Mouse (Mus musculus) forebrain, embryonic 13.5 days (tissue): ENCODE results near the gene Exoc3l2. TPM values are rescaled to one million over a fixed set of nuclear protein-coding genes. Genes with fewer than 3 reads are reported as not detected.

Experiments
- ATAC-seq: fragments of 200-750 bp; cut with Nextera tagmentation; 2 replicates; pipeline ENCODE4 v1.8.0; 2017
- H3K27ac ChIP-seq: fragments of 300-500 bp; sonication (generic); 2 replicates; pipeline ENCODE4 v1.5.1; 2015; ENCODE audit warnings: inconsistent platforms, mild to moderate bottlenecking, moderate library complexity
- H3K27me3 ChIP-seq: fragments of 300-500 bp; sonication (generic); 2 replicates; pipeline ENCODE4 v1.6.1; 2015; ENCODE audit warnings: mild to moderate bottlenecking, inconsistent platforms
- H3K36me3 ChIP-seq: fragments of 300-500 bp; sonication (generic); 2 replicates; pipeline ENCODE4 v1.6.1; 2015; ENCODE audit warnings: mild to moderate bottlenecking, inconsistent platforms; ENCODE audit not compliant: poor library complexity, severe bottlenecking
- H3K4me1 ChIP-seq: fragments of 300-500 bp; sonication (generic); 2 replicates; pipeline ENCODE4 v1.6.1; 2015; ENCODE audit warnings: inconsistent platforms
- H3K4me2 ChIP-seq: fragments of 300-500 bp; sonication (generic); 2 replicates; pipeline ENCODE4 v1.6.1; 2015; ENCODE audit warnings: inconsistent platforms, mild to moderate bottlenecking, moderate library complexity
- H3K4me3 ChIP-seq: fragments of 300-500 bp; sonication (generic); 2 replicates; pipeline ENCODE4 v1.5.1; 2015; ENCODE audit warnings: mild to moderate bottlenecking, inconsistent platforms
- H3K9ac ChIP-seq: fragments of 300-500 bp; sonication (generic); 2 replicates; pipeline ENCODE4 v1.6.1; 2015; ENCODE audit warnings: mild to moderate bottlenecking, inconsistent platforms
- H3K9me3 ChIP-seq: fragments of 300-500 bp; sonication (generic); replicated peaks from 2 replicates; pipeline ENCODE4 v1.6.1; 2016; ENCODE audit warnings: inconsistent platforms
- WGBS: fragments of 180-500 bp; shearing (Covaris S2); methylation state at CpG from one replicate; pipeline ENCODE4 v1.1.7; 2015; 5-methylcytosine and 5-hydroxymethylcytosine counted together
- polyA plus RNA-seq: library from polyadenylated mRNA; unstranded; fragments of >200 nt; fragmentation: Nextera tagmentation; extraction: Ambion mirVana; gene quantifications from 2 replicates; pipeline ENCODE4 v1.2.1, GENCODE M21; 2015

Exoc3l2 gene
- polyA plus RNA-seq, 1 experiment from 2014 or later: 0.13 TPM

- Histone ChIP-seq H3K4me1 (peaks cover 6% of the 10 kb centered on the region; the same call in 1 of the 2 replicates), H3K4me3 (no peak overlapping the region), H3K9ac (no peak overlapping the region), H3K4me2 (no peak overlapping the region), H3K27ac (no peak overlapping the region), H3K27me3 (peaks cover 28% of the 10 kb centered on the region), H3K9me3 (no peaks in the 10 kb centered on the region), H3K36me3 (no peaks in the 10 kb centered on the region)
- WGBS: 80% methylated on average over 20 of the region's 20 CpGs
- ATAC-seq: no peak
These were observed 32.5 kb downstream of the Exoc3l2 start for GRCm38 (mm10) chr7:19495521-19496213.

- Histone ChIP-seq H3K36me3 (no peaks in the 10 kb centered on the region), H3K4me1 (peaks cover 6% of the 10 kb centered on the region; the same call in 1 of the 2 replicates), H3K9me3 (no peaks in the 10 kb centered on the region), H3K4me2 (no peak overlapping the region), H3K27me3 (peaks cover 23% of the 10 kb centered on the region), H3K4me3 (no peak overlapping the region), H3K27ac (no peak overlapping the region), H3K9ac (no peak overlapping the region)
- ATAC-seq: no peak
- 77% methylated on average over 5 of the region's 5 CpGs for WGBS
These were observed 33.1 kb downstream of the Exoc3l2 start for GRCm38 (mm10) chr7:19496214-19496555.

DNA sequence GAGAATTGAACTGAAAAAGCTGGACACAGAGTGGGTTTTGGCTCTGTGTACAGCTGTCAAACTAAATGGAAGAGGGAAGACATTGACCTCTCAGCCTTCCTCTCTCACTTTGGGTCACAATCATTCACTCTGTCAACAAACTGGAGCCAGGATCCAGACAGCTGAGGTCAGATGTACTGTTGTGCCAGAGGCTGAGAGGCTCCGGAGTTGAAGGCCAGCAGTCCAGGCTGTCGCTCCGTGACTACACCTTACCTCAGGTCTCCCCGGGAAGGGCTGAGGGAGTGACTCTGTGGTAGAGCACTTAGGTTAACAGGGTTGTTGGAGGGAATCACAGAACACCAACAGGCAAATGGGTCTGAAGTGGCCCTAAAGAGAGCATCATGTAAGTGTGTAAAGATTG lies 35.2 kb downstream of the Exoc3l2 start:
- no peaks in the 10 kb centered on the region for H3K9me3 ChIP-seq
- H3K9ac ChIP-seq: no peak overlapping the region
- no peak overlapping the region for H3K4me3 ChIP-seq
- no peak for ATAC-seq
- no peaks in the 10 kb centered on the region for H3K4me1 ChIP-seq
- WGBS: 88% methylated on average over 4 of the region's 4 CpGs
- no peak overlapping the region for H3K27ac ChIP-seq
- peaks cover 3% of the 10 kb centered on the region for H3K27me3 ChIP-seq
- no peak overlapping the region for H3K4me2 ChIP-seq
- no peaks in the 10 kb centered on the region for H3K36me3 ChIP-seq

DNA sequence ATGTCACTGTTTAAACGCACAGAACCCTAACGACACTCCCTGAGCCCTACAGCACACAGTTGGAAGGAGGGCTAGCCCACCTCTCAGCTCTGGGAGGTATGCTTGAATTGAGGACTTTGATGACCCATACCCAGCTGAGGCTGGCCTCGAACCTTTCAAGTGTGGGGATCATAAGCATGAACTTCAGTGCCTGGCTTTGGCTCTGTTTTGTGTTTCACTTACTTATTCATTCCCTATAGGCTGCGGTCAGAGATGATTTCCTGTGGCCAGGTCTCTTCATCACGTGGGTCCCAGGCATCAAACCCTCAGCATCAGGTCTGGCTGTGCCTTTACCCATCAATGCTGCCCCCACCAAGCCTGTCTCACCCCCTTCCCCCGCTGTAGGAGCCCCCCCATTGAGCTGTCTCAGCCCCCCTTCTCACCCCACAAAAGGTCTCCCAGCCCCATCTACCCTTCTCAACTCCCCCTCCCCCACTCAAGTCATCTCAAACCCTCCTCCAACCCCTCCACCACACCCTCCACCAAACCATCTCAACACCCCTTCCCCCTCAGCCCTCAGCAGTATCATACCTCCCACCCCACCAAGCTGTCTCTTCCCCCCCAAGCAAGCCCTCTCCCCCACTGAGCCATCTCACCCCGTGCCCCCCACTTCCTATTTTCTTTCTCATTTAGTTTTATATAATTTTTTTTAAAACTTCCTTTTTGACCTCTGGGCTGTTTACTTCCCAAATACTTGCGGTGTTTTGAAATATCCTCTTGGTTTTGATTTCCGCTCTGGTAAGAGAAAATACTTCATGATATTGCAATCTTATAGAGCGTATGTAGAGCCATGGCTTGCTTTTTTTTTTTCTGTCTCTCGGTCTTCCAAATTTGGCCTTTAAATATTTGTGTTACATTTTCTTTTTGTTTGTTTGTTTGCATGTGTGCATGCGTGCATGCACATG lies 37.6 kb downstream of the Exoc3l2 start:
- no peaks in the 10 kb centered on the region for H3K27me3 ChIP-seq
- H3K4me1 ChIP-seq: no peaks in the 10 kb centered on the region
- no peaks in the 10 kb centered on the region for H3K36me3 ChIP-seq
- 74% methylated on average over 12 of the region's 12 CpGs for WGBS
- H3K4me3 ChIP-seq: no peak overlapping the region
- no peak for ATAC-seq
- H3K9me3 ChIP-seq: no peaks in the 10 kb centered on the region
- no peak overlapping the region for H3K27ac ChIP-seq
- no peak overlapping the region for H3K4me2 ChIP-seq
- H3K9ac ChIP-seq: no peak overlapping the region

DNA sequence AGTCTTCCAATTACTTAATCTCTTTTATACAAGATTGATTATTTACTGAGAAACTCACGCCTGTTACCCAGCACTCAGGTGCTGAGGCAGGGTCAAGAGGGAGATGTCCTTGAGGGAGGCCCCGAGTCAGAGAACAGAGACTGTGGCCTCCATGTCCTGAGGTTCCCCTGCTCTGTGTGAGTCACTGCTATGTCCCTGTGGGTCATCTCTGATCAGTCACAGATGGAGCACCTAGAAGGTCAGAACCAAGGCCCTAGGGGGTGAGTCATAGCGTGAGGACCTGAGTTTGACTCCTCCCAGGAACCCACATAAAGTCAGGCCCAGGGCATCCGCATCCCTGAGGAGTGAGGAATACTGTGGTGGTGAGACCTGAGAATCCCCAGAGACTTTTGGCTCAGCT lies 38.5 kb downstream of the Exoc3l2 start:
- H3K4me3 ChIP-seq: no peak overlapping the region
- H3K4me1 ChIP-seq: peaks cover 5% of the 10 kb centered on the region
- no peaks in the 10 kb centered on the region for H3K9me3 ChIP-seq
- no peak overlapping the region for H3K4me2 ChIP-seq
- H3K9ac ChIP-seq: no peak overlapping the region
- H3K27ac ChIP-seq: no peak overlapping the region
- ATAC-seq: no peak
- no peaks in the 10 kb centered on the region for H3K36me3 ChIP-seq
- no peaks in the 10 kb centered on the region for H3K27me3 ChIP-seq
- 76% methylated on average over 4 of the region's 4 CpGs for WGBS

DNA sequence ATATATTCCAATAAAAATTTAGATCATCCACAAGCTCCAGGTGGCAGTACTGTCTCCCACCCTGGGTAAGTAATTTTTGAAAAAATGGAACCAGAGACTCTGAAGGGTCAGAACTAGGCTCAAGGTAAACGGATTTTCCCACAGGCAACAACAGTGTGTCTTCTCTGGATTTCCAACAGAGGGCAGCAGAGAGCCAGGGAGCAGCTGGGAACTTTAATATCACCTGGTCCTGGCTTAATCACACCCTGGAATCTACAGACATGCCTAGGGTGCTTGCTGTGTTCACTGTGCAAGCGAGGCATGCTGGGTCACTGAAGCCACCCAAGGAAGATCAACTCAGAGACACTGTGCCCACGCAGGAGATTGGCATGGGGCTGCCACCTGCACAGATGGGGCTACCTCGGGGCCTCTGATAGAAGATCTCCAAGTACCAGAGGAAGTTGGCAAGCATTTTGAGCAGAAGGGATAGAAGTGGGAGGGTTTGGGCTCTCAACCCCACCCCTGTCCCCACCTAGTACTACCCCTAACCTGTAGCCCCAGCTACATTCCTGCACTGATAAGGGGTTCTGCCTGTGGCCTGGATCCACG lies 40.4 kb downstream of the Exoc3l2 start:
- Histone ChIP-seq H3K9me3 (no peaks in the 10 kb centered on the region), H3K4me3 (no peak overlapping the region), H3K4me1 (peaks cover 16% of the 10 kb centered on the region), H3K27ac (no peak overlapping the region), H3K4me2 (no peak overlapping the region), H3K27me3 (no peaks in the 10 kb centered on the region), H3K9ac (no peak overlapping the region), H3K36me3 (no peaks in the 10 kb centered on the region)
- WGBS: 33% methylated on average over 5 of the region's 5 CpGs
- no peak for ATAC-seq

- H3K4me2 ChIP-seq: peak overlapping the region; percentile 97
- no peaks in the 10 kb centered on the region for H3K27me3 ChIP-seq
- H3K4me1 ChIP-seq: peaks cover 26% of the 10 kb centered on the region
- H3K4me3 ChIP-seq: peak overlapping the region; percentile 81
- no peaks in the 10 kb centered on the region for H3K36me3 ChIP-seq
- no peaks in the 10 kb centered on the region for H3K9me3 ChIP-seq
- ATAC-seq: no peak
- H3K9ac ChIP-seq: peak overlapping the region; percentile 21; the same call in 1 of the 2 replicates
- WGBS: 22% methylated on average over 6 of the region's 6 CpGs
- no peak overlapping the region for H3K27ac ChIP-seq
These were observed 43.2 kb downstream of the Exoc3l2 start for GRCm38 (mm10) chr7:19506326-19506725.

DNA sequence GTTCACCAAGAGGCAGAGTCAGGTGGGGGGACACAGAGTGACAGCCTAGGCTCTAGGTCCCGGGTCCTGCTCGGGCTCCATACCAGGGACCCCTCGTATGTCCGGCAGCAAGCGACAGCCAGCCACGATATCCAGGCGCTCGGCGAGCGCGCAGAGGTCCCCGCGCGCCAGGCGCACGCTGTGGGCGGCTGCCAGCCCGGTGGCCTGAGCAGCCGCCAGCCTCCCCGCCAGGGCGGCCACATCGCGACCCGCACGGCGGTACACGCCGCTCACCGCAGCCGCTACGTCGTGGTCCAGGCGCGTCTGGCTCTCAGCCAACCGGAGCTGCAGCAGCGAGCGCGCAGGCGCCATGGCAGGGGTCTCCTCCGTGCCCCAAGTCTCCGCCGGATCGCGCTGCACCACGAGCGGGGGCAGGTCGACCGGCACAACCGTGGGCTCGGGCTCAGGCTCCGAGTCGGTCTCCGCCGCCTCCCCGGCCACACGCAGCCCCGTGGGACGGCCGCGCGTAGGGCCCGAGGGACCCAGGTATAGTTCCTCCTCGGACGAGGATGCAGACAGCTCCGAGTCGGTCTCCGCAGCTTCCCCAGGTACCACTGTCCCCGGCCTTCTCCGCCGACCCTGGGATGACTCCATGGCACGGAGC lies 44.0 kb downstream of the Exoc3l2 start:
- no peaks in the 10 kb centered on the region for H3K36me3 ChIP-seq
- no peaks in the 10 kb centered on the region for H3K27me3 ChIP-seq
- ATAC-seq: peak; percentile 17; the same call in 1 of the 2 replicates
- H3K4me1 ChIP-seq: peaks cover 26% of the 10 kb centered on the region
- H3K9ac ChIP-seq: peak overlapping the region; percentile 87
- peak overlapping the region; percentile 97 for H3K4me2 ChIP-seq
- peak overlapping the region; percentile 79 for H3K27ac ChIP-seq
- H3K9me3 ChIP-seq: no peaks in the 10 kb centered on the region
- peak overlapping the region; percentile 81 for H3K4me3 ChIP-seq
- WGBS: 2% methylated on average over 54 of the region's 71 CpGs

GRCm38 (mm10) chr7:19507612-19507981 lies 44.5 kb downstream of the Exoc3l2 start:
- no peaks in the 10 kb centered on the region for H3K36me3 ChIP-seq
- H3K4me3 ChIP-seq: peak overlapping the region; percentile 81
- peak overlapping the region; percentile 79 for H3K27ac ChIP-seq
- WGBS: 4% methylated on average over 18 of the region's 18 CpGs
- H3K9ac ChIP-seq: peak overlapping the region; percentile 87
- H3K4me1 ChIP-seq: peaks cover 26% of the 10 kb centered on the region
- H3K4me2 ChIP-seq: peak overlapping the region; percentile 97
- H3K9me3 ChIP-seq: no peaks in the 10 kb centered on the region
- ATAC-seq: no peak
- H3K27me3 ChIP-seq: no peaks in the 10 kb centered on the region

DNA sequence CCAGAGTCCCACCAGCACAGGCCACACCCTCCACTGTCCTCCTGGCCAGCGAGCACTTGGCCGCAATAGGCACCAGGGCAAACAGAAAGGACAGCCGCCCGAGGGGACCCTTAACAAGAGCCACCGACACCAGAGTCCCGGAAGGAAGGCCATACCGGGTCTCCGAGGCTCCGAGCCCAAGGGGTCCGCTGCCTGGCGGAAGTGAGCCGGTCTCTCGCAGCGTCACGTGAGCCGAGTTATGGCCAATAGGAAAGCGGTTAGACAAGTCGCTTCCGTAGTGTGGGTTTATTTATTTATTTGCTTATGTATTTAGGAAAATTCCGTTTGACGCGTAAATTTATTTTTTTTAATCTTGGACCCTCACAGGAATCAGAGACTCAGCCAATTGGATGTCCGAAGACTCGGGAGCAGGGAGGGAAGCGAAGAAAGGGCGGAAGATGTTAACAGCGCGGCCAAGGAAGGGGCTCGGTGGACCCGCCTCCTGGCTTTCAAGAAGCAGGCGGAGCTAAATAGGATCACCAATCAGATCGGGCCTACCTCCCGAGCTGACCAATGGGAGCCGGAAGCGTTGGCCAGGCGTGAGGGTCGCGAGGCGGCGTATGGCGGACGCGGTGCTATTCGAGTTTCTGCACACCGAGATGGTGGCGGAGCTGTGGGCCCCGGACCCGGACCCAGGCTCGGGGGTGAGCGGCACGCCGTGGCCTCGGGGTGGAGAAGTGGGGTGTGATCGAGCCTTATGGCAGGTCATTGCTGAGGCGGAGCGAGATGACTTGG lies 45.2 kb downstream of the Exoc3l2 start, which contains the start of the genes Bloc1s3 and Trappc6a:
TSS of gene Bloc1s3 (minus strand) at position 218 of the 774 bp plus-strand sequence.
TSS of gene Trappc6a (plus strand) at position 246 of the 774 bp plus-strand sequence.
- H3K4me1 ChIP-seq: peaks cover 26% of the 10 kb centered on the region
- H3K27me3 ChIP-seq: no peaks in the 10 kb centered on the region
- WGBS: under 1% methylated on average over 56 of the region's 56 CpGs
- peak within 1 kb of the TSS; percentile 80 for H3K27ac ChIP-seq
- no peaks in the 10 kb centered on the region for H3K36me3 ChIP-seq
- peak within 1 kb of the TSS; percentile 87 for H3K9ac ChIP-seq
- H3K4me2 ChIP-seq: peak within 1 kb of the TSS; percentile 97
- peak; percentile 95 for ATAC-seq
- H3K4me3 ChIP-seq: peak within 1 kb of the TSS; percentile 81
- no peaks in the 10 kb centered on the region for H3K9me3 ChIP-seq

DNA sequence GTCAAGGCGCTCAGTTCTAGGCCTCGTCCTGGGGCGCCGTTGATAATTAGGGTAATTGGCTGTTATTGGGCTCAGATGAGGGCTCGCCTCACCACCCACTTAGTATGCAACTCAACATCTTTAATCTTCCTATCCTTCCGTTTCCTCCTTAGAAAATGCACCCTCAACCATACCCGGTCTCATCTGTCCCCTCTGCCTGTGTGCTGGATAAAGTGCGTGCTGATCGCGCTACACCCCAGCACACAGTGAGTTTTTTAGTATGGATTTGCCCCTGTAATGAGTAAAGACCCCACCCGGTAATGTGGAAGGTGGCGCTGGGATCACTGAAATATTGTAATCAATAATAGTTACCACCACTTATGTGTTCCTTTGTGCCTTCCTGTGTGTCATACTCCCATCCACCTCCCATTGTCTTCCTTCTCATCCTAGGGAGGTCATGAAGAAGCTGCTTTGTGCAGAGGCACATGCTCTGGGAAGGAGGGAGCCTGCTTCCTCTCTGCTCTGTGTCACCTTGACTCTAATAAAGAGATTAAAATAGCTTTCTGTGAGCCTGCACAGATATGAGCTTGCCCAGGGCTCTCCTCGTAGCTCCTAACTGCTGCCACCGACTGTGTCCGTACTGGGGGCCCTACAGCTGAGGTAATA lies 45.9 kb downstream of the Exoc3l2 start:
- peak overlapping the region; percentile 80 for H3K27ac ChIP-seq
- WGBS: 10% methylated on average over 15 of the region's 15 CpGs
- H3K9ac ChIP-seq: peak overlapping the region; percentile 87
- peak overlapping the region; percentile 97 for H3K4me2 ChIP-seq
- H3K36me3 ChIP-seq: no peaks in the 10 kb centered on the region
- no peaks in the 10 kb centered on the region for H3K9me3 ChIP-seq
- H3K4me1 ChIP-seq: peaks cover 26% of the 10 kb centered on the region
- H3K27me3 ChIP-seq: no peaks in the 10 kb centered on the region
- H3K4me3 ChIP-seq: peak overlapping the region; percentile 81
- peak; percentile 32 for ATAC-seq
